Mouse (Mus musculus) embryonic fibroblast, embryonic 13.5 days (primary cell): ENCODE measurements around the gene Triobp. TPM values are rescaled to one million over a fixed set of nuclear protein-coding genes. Genes with fewer than 3 reads are reported as not detected.
"Not testable (repeated sequence)": the region's sequence is repeated elsewhere in the genome, so short reads cannot be mapped to it uniquely, and the experiment has no call there.

Source experiments
- H3K27ac ChIP-seq: 2 replicates; pipeline ENCODE4 v1.5.1; 2012; ENCODE audit warnings: low read length, control low read depth, inconsistent platforms; ENCODE audit not compliant: insufficient read depth
- H3K4me1 ChIP-seq: 2 replicates; pipeline ENCODE4 v1.6.1; 2011; ENCODE audit warnings: low read length; ENCODE audit not compliant: control insufficient read depth, insufficient read depth
- H3K4me3 ChIP-seq: 2 replicates; pipeline ENCODE4 v1.5.1; 2011; ENCODE audit warnings: mild to moderate bottlenecking, control low read depth, low read length; ENCODE audit not compliant: insufficient read depth
- CTCF ChIP-seq: IDR thresholded peaks from 2 replicates; pipeline ENCODE4 v1.5.1; 2011; ENCODE audit warnings: mild to moderate bottlenecking, control low read depth, low read length, moderate library complexity, borderline replicate concordance; ENCODE audit not compliant: insufficient read depth
- POLR2A ChIP-seq: IDR thresholded peaks from 2 replicates; pipeline ENCODE4 v1.6.1; 2011; ENCODE audit warnings: low read depth, mild to moderate bottlenecking, control low read depth, low read length, moderate library complexity
- polyA plus RNA-seq: library from polyadenylated mRNA; stranded (reverse); fragments of >200 nt; gene quantifications from 2 replicates; pipeline ENCODE4 v1.2.4, GENCODE M21; 2011; ENCODE audit warnings: low read depth; ENCODE audit not compliant: missing spikeins, insufficient read length

Triobp gene
- polyA plus RNA-seq, 1 experiment, result 34.2 TPM

DNA sequence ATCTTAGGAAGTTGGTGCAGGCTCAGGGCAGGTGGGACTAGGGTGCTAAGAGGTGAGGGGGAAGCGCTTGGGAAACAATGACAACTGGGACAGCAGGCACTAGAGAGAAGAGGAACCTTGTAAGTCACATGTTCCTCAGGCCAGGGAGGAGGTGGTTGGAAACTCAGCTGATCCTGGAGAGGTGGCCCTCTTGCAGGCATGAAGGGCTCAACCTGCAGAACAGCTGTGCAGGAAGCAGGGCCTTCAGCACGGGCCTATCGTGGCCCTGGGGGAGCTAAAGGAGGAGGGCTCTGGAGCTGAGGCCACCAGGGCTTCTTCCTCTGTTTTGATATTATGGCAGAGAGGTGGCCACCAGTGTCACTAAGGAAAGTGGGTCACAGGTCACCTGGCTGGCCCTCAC, 49.1 kb downstream of the Triobp start:
- TF ChIP-seq CTCF, result no peak
- TF ChIP-seq POLR2A, result no peak
- no peak overlapping the region for H3K27ac ChIP-seq
- no peak overlapping the region for H3K4me3 ChIP-seq
- no peaks in the 10 kb centered on the region for H3K4me1 ChIP-seq

DNA sequence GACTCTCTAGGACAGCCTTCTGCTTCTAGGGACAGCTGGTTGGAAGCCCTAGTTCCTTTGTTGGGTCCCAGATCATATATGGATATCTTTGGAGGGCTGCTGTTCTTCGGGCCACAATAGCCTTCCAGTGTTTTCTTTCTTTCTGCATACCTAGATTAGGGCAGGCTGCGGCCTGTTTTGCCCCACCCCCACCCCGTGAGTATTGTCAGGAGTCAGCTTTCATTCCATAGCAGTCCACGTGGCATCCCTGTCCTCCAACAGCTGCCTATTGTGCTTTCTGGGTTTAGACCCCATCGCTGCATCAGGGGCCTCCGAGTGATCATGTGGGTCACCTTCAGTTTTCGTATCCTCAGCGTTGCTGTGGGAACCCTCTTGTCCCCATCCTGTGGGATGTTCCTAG, 50.8 kb downstream of the Triobp start:
- no peak overlapping the region for H3K27ac ChIP-seq
- no peak for TF ChIP-seq POLR2A
- no peak for TF ChIP-seq CTCF

DNA sequence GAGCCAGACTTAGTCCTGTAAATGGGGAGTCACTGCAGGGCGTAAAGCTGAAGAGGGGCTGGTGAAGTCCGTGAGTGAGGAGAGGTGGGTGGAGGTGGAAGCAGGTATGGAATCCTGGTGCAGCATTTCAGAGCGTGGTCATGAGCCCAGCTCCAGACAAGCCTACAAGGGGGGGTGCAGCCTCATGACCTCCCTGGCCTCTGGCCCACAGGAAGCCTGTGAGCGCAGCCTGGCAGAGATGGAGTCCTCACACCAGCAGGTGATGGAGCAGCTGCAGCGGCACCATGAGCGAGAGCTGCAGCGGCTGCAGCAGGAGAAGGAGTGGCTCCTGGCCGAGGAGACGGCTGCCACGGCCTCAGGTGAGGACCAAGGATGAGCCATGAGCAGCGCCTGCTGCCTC, 52.1 kb downstream of the Triobp start:
- no peaks in the 10 kb centered on the region for H3K4me1 ChIP-seq
- no peak overlapping the region for H3K4me3 ChIP-seq
- H3K27ac ChIP-seq, result no peak overlapping the region
- TF ChIP-seq CTCF (no peak), POLR2A (no peak)

More for the DNA sequence above, 50.8 kb downstream of the Triobp start:
- no peak overlapping the region for H3K4me3 ChIP-seq
- no peaks in the 10 kb centered on the region for H3K4me1 ChIP-seq

DNA sequence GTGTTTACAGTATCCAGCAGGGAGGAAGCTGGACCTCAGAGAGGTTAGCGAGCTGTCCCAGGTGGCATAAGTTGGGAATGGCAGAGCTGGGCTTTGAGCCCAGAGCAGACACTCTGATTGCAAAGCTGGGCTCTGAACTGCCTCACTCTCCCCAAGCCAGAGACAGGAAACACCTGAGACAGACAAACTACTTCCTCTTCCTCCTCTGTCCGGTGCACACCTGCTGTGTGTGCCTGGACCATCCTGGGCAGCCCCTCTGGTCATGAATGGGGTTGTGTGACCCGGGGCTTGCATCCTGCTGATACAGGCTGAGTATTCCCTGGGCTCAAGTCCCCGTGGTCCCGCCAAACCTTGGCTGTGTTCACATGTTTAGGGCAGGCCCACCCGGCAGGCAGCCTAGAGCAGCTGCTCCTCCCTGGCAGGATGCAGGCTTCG, 52.9 kb downstream of the Triobp start:
- no peak for TF ChIP-seq POLR2A
- no peak for TF ChIP-seq CTCF
- Histone ChIP-seq H3K4me3 (no peak overlapping the region), H3K4me1 (no peaks in the 10 kb centered on the region), H3K27ac (no peak overlapping the region)

DNA sequence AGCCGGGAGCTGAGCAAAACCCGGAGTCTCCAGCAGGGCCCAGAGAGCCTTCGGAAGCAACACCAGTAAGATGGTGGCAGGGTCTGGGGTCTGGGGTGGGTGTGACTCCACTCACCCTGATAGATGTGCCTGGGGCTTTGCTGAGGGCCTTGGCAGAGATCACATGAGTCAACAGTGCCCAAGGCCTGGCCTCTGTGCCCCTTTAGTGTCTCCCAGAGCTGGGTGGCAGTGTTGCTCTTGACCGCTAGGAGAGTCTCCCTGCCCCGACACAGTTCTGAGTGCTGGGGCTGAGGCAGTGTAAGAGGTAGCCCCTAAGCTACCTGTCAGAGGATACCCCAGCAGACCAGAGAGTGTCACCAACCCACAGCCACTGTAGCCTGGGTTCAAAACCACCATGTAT, 54.0 kb downstream of the Triobp start:
- Histone ChIP-seq H3K27ac (no peak overlapping the region), H3K4me3 (no peak overlapping the region), H3K4me1 (no peaks in the 10 kb centered on the region)
- TF ChIP-seq CTCF, result no peak

DNA sequence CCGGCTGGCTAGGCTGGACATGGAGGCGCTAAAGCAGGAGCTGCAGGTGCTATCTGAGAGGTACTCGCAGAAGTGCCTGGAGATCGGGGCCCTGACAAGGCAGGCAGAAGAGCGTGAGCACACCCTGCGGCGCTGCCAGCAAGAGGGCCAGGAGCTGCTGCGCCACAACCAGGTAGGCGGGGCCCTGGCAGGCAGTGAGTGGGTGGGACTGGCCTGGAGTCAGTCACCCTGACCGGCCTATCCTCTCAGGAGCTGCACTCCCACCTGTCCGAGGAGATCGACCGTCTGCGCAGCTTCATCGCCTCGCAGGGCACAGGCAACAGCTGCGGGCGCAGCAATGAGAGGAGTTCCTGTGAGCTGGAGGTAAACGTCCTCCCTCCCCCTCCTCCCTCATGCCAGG, 54.5 kb downstream of the Triobp start:
- Histone ChIP-seq H3K4me3 (no peak overlapping the region), H3K27ac (no peak overlapping the region), H3K4me1 (no peaks in the 10 kb centered on the region)
- no peak for TF ChIP-seq CTCF
- TF ChIP-seq POLR2A, result no peak

DNA sequence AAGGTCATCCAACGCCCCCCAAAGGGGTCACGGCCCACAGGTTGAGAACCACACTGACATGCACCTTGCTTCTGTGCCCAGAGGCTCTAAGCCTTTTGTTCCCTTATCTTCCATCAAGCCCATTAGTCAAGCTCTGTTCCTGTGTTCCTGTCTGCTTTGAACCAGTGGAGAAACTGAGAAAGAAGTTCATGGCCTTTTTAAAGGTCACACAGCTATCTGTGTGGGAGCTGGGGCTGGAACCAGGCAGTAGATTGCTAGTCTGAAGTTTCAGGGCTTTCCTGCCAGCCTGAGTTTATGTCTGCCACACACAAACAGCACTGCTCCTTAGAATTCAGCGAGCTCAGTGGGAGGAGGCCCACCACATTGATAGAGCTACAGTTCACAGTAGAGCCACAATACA, 55.6 kb downstream of the Triobp start:
- no peak overlapping the region for H3K4me3 ChIP-seq
- no peaks in the 10 kb centered on the region for H3K4me1 ChIP-seq
- no peak for TF ChIP-seq POLR2A
- no peak for TF ChIP-seq CTCF
- no peak overlapping the region for H3K27ac ChIP-seq

DNA sequence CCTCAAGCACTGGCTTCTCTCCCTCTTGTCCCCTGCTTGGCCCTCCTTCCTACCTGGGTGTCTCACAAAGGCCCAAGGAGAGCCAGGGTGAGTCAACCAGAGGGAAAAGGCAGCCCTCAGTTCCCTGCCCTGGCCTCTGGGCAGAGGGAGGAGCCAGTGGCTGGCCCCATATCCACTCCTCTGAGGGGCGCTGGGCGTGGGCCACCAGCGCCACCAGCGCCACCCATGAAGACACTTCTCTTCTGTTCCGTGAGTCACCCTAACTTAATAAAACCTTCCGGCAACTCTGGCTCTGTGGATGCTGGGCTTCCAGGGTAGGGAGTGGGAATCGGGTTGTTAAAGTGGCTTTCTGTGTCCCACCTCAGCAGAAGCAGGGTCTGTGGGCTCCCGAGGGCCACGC, 58.1 kb downstream of the Triobp start:
- TF ChIP-seq POLR2A (no peak), CTCF (no peak)
- H3K4me1 ChIP-seq, result no peaks in the 10 kb centered on the region
- H3K27ac ChIP-seq, result no peak overlapping the region
- H3K4me3 ChIP-seq, result no peak overlapping the region

DNA sequence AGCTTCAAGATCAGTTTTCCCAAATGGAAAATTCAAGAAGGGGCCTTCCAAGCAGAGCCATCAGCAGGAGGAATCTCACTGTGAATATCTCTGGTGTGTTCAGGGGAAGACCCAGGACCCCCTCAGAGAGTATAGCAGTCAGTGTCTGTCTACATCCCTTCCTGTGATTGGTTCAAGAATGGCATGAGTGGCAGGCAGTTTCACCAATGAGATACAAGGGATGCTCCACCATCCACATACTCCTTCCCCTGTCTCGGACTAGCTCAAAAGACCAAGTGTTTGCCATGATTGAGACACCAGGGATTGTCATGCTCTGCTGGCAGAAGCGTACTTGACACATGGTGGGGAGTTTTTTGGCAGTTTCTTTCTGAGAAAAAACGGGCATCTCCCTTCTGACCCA, 59.1 kb downstream of the Triobp start:
- H3K4me3 ChIP-seq, result no peak overlapping the region
- no peak for TF ChIP-seq CTCF
- no peak for TF ChIP-seq POLR2A
- H3K4me1 ChIP-seq, result no peaks in the 10 kb centered on the region
- H3K27ac ChIP-seq, result no peak overlapping the region

DNA sequence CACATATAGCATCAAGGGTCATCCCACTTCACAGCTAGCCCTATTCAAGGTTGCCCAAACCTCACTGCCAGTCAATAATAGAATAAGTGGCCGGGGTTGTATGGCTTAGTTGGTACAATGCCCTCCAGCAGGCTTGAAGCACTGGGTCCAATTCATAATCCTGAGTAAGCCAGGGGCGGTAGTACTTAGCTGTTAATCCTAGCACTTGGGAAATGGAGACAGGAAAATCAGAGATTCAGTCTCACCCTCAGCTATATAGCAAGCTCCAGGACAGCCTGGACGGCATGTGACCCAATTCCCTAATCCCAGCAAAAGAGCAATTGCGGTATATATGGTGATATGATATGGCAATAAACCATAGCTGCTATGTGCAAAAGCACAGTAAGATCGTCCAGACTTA, 59.5 kb downstream of the Triobp start:
- Histone ChIP-seq H3K4me1 (no peaks in the 10 kb centered on the region), H3K27ac (no peak overlapping the region), H3K4me3 (no peak overlapping the region)
- TF ChIP-seq POLR2A, result no peak
- no peak for TF ChIP-seq CTCF

DNA sequence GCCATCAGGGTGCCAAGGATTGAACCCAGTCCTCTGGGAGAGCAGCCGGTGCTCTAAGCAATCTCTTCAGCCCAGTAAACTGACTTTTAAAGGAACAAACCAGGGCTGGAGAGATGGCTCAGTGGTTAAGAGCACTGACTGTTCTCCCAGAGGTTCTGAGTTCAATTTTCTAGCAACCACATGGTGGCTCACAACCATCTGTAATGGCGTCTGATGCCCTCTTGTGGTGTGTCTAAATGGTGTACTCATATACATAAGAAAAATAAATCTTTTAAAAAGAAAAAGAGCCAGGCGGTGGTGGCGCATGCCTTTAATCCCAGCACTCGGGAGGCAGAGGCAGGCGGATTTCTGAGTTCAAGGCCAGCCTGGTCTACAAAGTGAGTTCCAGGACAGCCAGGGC, 60.3 kb downstream of the Triobp start:
- not testable (repeated sequence) for H3K27ac ChIP-seq, H3K4me1 ChIP-seq, H3K4me3 ChIP-seq

DNA sequence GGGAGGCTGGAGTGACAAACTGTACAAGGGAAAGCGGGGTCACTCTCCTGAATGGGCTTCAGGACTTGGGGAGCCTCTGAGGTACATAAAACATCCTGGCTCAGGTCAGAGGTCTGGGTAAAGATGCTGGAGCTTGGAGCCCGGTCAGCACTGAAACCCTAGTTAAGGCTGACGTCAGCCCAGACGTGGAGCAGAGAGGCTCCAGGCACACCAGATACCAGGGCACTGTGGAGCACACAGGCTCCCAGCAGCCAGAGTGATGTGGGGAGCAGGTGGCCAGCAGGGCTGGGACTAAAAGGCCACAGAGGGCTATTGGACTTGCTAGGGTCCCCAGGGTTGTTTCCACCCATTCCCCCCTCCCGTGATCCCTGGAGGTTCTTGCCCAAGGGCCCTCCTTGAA, 62.2 kb downstream of the Triobp start:
- no peak overlapping the region for H3K4me3 ChIP-seq

More for the DNA sequence above, 62.2 kb downstream of the Triobp start:
- Histone ChIP-seq H3K4me1 (no peaks in the 10 kb centered on the region), H3K27ac (no peak overlapping the region)
- TF ChIP-seq POLR2A (no peak), CTCF (no peak)
